Mouse (Mus musculus) heart, embryonic 14.5 days (tissue): Measurements from ENCODE around the gene Lrrc8c. TPM values are rescaled to one million over a fixed set of nuclear protein-coding genes. Genes with fewer than 3 reads are reported as not detected.

Experiments
- ATAC-seq: fragments of 200-750 bp; cut with Nextera tagmentation; 2 replicates; pipeline ENCODE4 v1.8.0; 2017; ENCODE audit warnings: low read depth, moderate TSS enrichment; ENCODE audit not compliant: insufficient number of reproducible peaks, insufficient read depth, low FRiP score
- H3K27ac ChIP-seq, 2 experiments: fragments of 200-500 bp in 1 of 2; fragments of 300-500 bp in 1 of 2; sonication (generic) in 1 of 2; replicated peaks in 1 of 2; 2 replicates each; pipeline ENCODE4 v1.5.1; 2012 to 2014; ENCODE audit warnings: low read depth in 2 of 2, low read length in 2 of 2, control low read depth in 1 of 2, mild to moderate bottlenecking in 1 of 2, mixed read lengths in 1 of 2; ENCODE audit not compliant: control insufficient read depth in 1 of 2, insufficient read depth in 1 of 2
- H3K27me3 ChIP-seq: fragments of 300-500 bp; sonication (generic); 2 replicates; pipeline ENCODE4 v1.6.1; 2014; ENCODE audit warnings: mild to moderate bottlenecking, low read length, control low read depth; ENCODE audit not compliant: control insufficient read depth, insufficient read depth
- H3K36me3 ChIP-seq: fragments of 300-500 bp; sonication (generic); 2 replicates; pipeline ENCODE4 v1.6.1; 2014; ENCODE audit warnings: mild to moderate bottlenecking, control low read depth, low read length, mixed read lengths; ENCODE audit not compliant: control insufficient read depth, insufficient read depth
- H3K4me1 ChIP-seq, 2 experiments: fragments of 200-500 bp in 1 of 2; fragments of 300-500 bp in 1 of 2; sonication (generic) in 1 of 2; 2 replicates each; pipeline ENCODE4 v1.6.1; 2012 to 2014; ENCODE audit warnings: low read length in 2 of 2, control low read depth in 1 of 2, mixed read lengths in 1 of 2; ENCODE audit not compliant: control insufficient read depth in 2 of 2, insufficient read depth in 2 of 2
- H3K4me2 ChIP-seq: fragments of 300-500 bp; sonication (generic); 2 replicates; pipeline ENCODE4 v1.6.1; 2014; ENCODE audit warnings: mild to moderate bottlenecking, low read length
- H3K4me3 ChIP-seq, 2 experiments: fragments of 200-500 bp in 1 of 2; fragments of 300-500 bp in 1 of 2; sonication (generic) in 1 of 2; 2 replicates each; pipeline ENCODE4 v1.5.1; 2012 to 2014; ENCODE audit warnings: low read length in 2 of 2, mild to moderate bottlenecking in 2 of 2, control low read depth in 1 of 2, low read depth in 1 of 2, moderate library complexity in 1 of 2; ENCODE audit not compliant: control insufficient read depth in 1 of 2, insufficient read depth in 1 of 2
- H3K9ac ChIP-seq: fragments of 300-500 bp; sonication (generic); 2 replicates; pipeline ENCODE4 v1.6.1; 2014; ENCODE audit warnings: mild to moderate bottlenecking, low read length
- H3K9me3 ChIP-seq: fragments of 300-500 bp; sonication (generic); 2 replicates; pipeline ENCODE4 v1.6.1; 2016; ENCODE audit warnings: low read length, control low read depth; ENCODE audit not compliant: control insufficient read depth
- WGBS: fragments of 180-500 bp; shearing (Covaris S2); extraction: QIAGEN DNeasy Blood & Tissue Kit; methylation state at CpG from one replicate; pipeline ENCODE4 v1.1.7; 2014; 5-methylcytosine and 5-hydroxymethylcytosine counted together
- polyA plus RNA-seq: library from polyadenylated mRNA; unstranded; fragments of >200 nt; fragmentation: Nextera tagmentation; extraction: Ambion mirVana; gene quantifications from 2 replicates; pipeline ENCODE4 v1.2.1, GENCODE M21; 2014

The Lrrc8c gene
- polyA plus RNA-seq, 1 experiment from 2014 or later: 21.7 TPM

- peak overlapping the region; percentile 99 to 100 for H3K27ac ChIP-seq
- 0% methylated on average over 5 of the region's 5 CpGs for WGBS
- peaks cover 16% of the 10 kb centered on the region for H3K36me3 ChIP-seq
- no peaks in the 10 kb centered on the region for H3K9me3 ChIP-seq
- ATAC-seq: no peak
- peak overlapping the region; percentile 95 for H3K9ac ChIP-seq
- peak overlapping the region; percentile 81 to 88 for H3K4me3 ChIP-seq
- H3K27me3 ChIP-seq: no peaks in the 10 kb centered on the region
- H3K4me2 ChIP-seq: peak overlapping the region; percentile 87
- H3K4me1 ChIP-seq: peaks cover 19 to 61% of the 10 kb centered on the region in 2 experiments
Measured at GRCm38 (mm10) chr5:105519976-105520300, 750 bp downstream of the Lrrc8c start.

- H3K27ac ChIP-seq: peak overlapping the region; percentile 99 to 100
- WGBS: 17% methylated on average over 9 of the region's 9 CpGs
Measured at GRCm38 (mm10) chr5:105520442-105520965, 1.3 kb downstream of the Lrrc8c start.

GRCm38 (mm10) chr5:105523452-105523851 lies 4.3 kb downstream of the Lrrc8c start:
- no peak overlapping the region for H3K4me3 ChIP-seq
- WGBS: 21% methylated on average over 3 of the region's 3 CpGs
- peak overlapping the region; percentile 51 for H3K9ac ChIP-seq

More at GRCm38 (mm10) chr5:105520442-105520965, 1.3 kb downstream of the Lrrc8c start:
- peak overlapping the region; percentile 95 for H3K9ac ChIP-seq
- H3K4me2 ChIP-seq: peak overlapping the region; percentile 87
- peaks cover 21% of the 10 kb centered on the region for H3K36me3 ChIP-seq
- ATAC-seq: no peak
- H3K27me3 ChIP-seq: no peaks in the 10 kb centered on the region
- H3K9me3 ChIP-seq: no peaks in the 10 kb centered on the region
- peaks cover 22 to 67% of the 10 kb centered on the region in 2 experiments for H3K4me1 ChIP-seq
- peak overlapping the region; percentile 81 to 88 for H3K4me3 ChIP-seq

GRCm38 (mm10) chr5:105525004-105525403 lies 5.8 kb downstream of the Lrrc8c start:
- no peak for ATAC-seq
- no peaks in the 10 kb centered on the region for H3K9me3 ChIP-seq
- H3K27ac ChIP-seq: peak overlapping the region; percentile 40 to 42
- H3K4me3 ChIP-seq: no peak overlapping the region
- no peaks in the 10 kb centered on the region for H3K27me3 ChIP-seq
- H3K36me3 ChIP-seq: peaks cover 30% of the 10 kb centered on the region
- no peak overlapping the region for H3K9ac ChIP-seq
- H3K4me1 ChIP-seq: peaks cover 20 to 83% of the 10 kb centered on the region in 2 experiments
- WGBS: 60% methylated on average over 12 of the region's 12 CpGs
- no peak overlapping the region for H3K4me2 ChIP-seq

More at GRCm38 (mm10) chr5:105523452-105523851, 4.3 kb downstream of the Lrrc8c start:
- peak overlapping the region; percentile 47 to 82 for H3K27ac ChIP-seq
- peaks cover 22 to 69% of the 10 kb centered on the region in 2 experiments for H3K4me1 ChIP-seq
- no peaks in the 10 kb centered on the region for H3K9me3 ChIP-seq
- 0 out of 2 replicates have a peak, but pooled peaks have one; percentile 31 for ATAC-seq
- no peaks in the 10 kb centered on the region for H3K27me3 ChIP-seq
- peak overlapping the region; percentile 51 for H3K4me2 ChIP-seq
- H3K36me3 ChIP-seq: peaks cover 30% of the 10 kb centered on the region

- WGBS: 82% methylated on average over 4 of the region's 4 CpGs
- Histone ChIP-seq H3K4me1 (peaks cover 23 to 86% of the 10 kb centered on the region in 2 experiments), H3K27ac (no peak overlapping the region), H3K4me2 (no peak overlapping the region), H3K9me3 (no peaks in the 10 kb centered on the region), H3K9ac (no peak overlapping the region), H3K36me3 (peaks cover 30% of the 10 kb centered on the region), H3K4me3 (no peak overlapping the region), H3K27me3 (no peaks in the 10 kb centered on the region)
- no peak for ATAC-seq
Measured at GRCm38 (mm10) chr5:105526107-105526645, 7.0 kb downstream of the Lrrc8c start.

- Histone ChIP-seq H3K36me3 (peaks cover 30% of the 10 kb centered on the region), H3K4me2 (no peak overlapping the region), H3K9me3 (no peaks in the 10 kb centered on the region), H3K4me1 (peaks cover 23 to 87% of the 10 kb centered on the region in 2 experiments), H3K27ac (peak overlapping the region; percentile 47 to 86), H3K9ac (no peak overlapping the region), H3K4me3 (no peak overlapping the region), H3K27me3 (no peaks in the 10 kb centered on the region)
- WGBS: 73% methylated on average over 9 of the region's 9 CpGs
- no peak for ATAC-seq
Measured at GRCm38 (mm10) chr5:105526766-105527165, 7.6 kb downstream of the Lrrc8c start.

GRCm38 (mm10) chr5:105527477-105528331 lies 8.5 kb downstream of the Lrrc8c start:
- Histone ChIP-seq H3K27me3 (no peaks in the 10 kb centered on the region), H3K9me3 (no peaks in the 10 kb centered on the region), H3K9ac (peak overlapping the region; percentile 49), H3K4me2 (peak overlapping the region; percentile 63), H3K36me3 (peaks cover 26% of the 10 kb centered on the region), H3K4me1 (peaks cover 22 to 79% of the 10 kb centered on the region in 2 experiments), H3K4me3 (peak overlapping the region; percentile 19 to 25; a peak in 3 of 4 replicates), H3K27ac (peak overlapping the region; percentile 78 to 86)
- peak; percentile 85 for ATAC-seq
- WGBS: 38% methylated on average over 23 of the region's 23 CpGs
